Mouse (Mus musculus) MEL (cell line): ENCODE results near the gene Nrxn3. TPM values are rescaled to one million over a fixed set of nuclear protein-coding genes. Genes with fewer than 3 reads are reported as not detected.

Experiments
- DNase-seq: peaks from one replicate; pipeline ENCODE4 v3.0.0; 2011; ENCODE audit warnings: low read depth, low spot score
- H3K27ac ChIP-seq: 2 replicates; pipeline ENCODE4 v1.5.1; 2012; ENCODE audit warnings: low read depth, mild to moderate bottlenecking, control low read depth, low read length, moderate library complexity; ENCODE audit not compliant: control insufficient read depth
- H3K27me3 ChIP-seq, 2 experiments: fragments of 150-350 bp in 1 of 2; sonication (generic) in 1 of 2; 2 replicates each; pipeline ENCODE4 v1.6.1; 2012; ENCODE audit warnings: low read length in 2 of 2, mild to moderate bottlenecking in 2 of 2, improper control_type of control experiment in 1 of 2, moderate library complexity in 1 of 2; ENCODE audit not compliant: insufficient read depth in 2 of 2, control insufficient read depth in 1 of 2
- H3K36me3 ChIP-seq, 2 experiments: 2 replicates each; pipeline ENCODE4 v1.6.1; 2012 to 2014; ENCODE audit warnings: low read length in 2 of 2, improper control_type of control experiment in 1 of 2, inconsistent platforms in 1 of 2, mild to moderate bottlenecking in 1 of 2; ENCODE audit not compliant: insufficient read depth in 2 of 2, control insufficient read depth in 1 of 2
- H3K4me1 ChIP-seq, 2 experiments: fragments of 150-350 bp in 1 of 2; sonication (generic) in 1 of 2; 2 replicates each; pipeline ENCODE4 v1.6.1; 2012; ENCODE audit warnings: low read length in 2 of 2, improper control_type of control experiment in 1 of 2, mild to moderate bottlenecking in 1 of 2; ENCODE audit not compliant: insufficient read depth in 2 of 2, control insufficient read depth in 1 of 2
- H3K4me3 ChIP-seq, 2 experiments: fragments of 150-350 bp in 1 of 2; sonication (generic) in 1 of 2; 2 replicates each; pipeline ENCODE4 v1.5.1; 2012; ENCODE audit warnings: low read depth in 2 of 2, low read length in 2 of 2, mild to moderate bottlenecking in 2 of 2, moderate library complexity in 2 of 2, control low read depth in 1 of 2, improper control_type of control experiment in 1 of 2; ENCODE audit not compliant: control insufficient read depth in 1 of 2, insufficient read depth in 1 of 2
- H3K79me2 ChIP-seq: 2 replicates; pipeline ENCODE4 v1.6.1; 2012; ENCODE audit warnings: mild to moderate bottlenecking, low read length, moderate library complexity; ENCODE audit not compliant: control insufficient read depth, poor library complexity, insufficient read depth
- H3K9ac ChIP-seq: 2 replicates; pipeline ENCODE4 v1.6.1; 2012; ENCODE audit warnings: low read depth, mild to moderate bottlenecking, control low read depth, low read length, moderate library complexity; ENCODE audit not compliant: control insufficient read depth, poor library complexity, severe bottlenecking
- H3K9me3 ChIP-seq: fragments of 150-350 bp; sonication (generic); replicated peaks from 2 replicates; pipeline ENCODE4 v1.6.1; 2012; ENCODE audit warnings: mild to moderate bottlenecking, low read length, improper control_type of control experiment, moderate library complexity; ENCODE audit not compliant: insufficient read depth
- BHLHE40 ChIP-seq: IDR thresholded peaks from 2 replicates; pipeline ENCODE4 v1.6.1; 2012; ENCODE audit warnings: low read depth, mild to moderate bottlenecking, inconsistent platforms, low read length, improper control_type of control experiment, borderline replicate concordance
- CTCF ChIP-seq, 3 experiments: IDR thresholded peaks in 2 of 3; conservative IDR thresholded peaks in 1 of 3; 2 replicates each; pipeline ENCODE4 v1.5.1; 2011 to 2012; ENCODE audit warnings: low read length in 3 of 3, low read depth in 2 of 3, mild to moderate bottlenecking in 2 of 3, improper control_type of control experiment in 1 of 3, inconsistent platforms in 1 of 3, mixed read lengths in 1 of 3, moderate library complexity in 1 of 3; ENCODE audit not compliant: control insufficient read depth in 1 of 3, insufficient read depth in 1 of 3, poor library complexity in 1 of 3, severe bottlenecking in 1 of 3
- ELF1 ChIP-seq: IDR thresholded peaks from 2 replicates; pipeline ENCODE4 v1.6.1; 2014; ENCODE audit warnings: low read depth, mild to moderate bottlenecking, inconsistent platforms, low read length, improper control_type of control experiment, moderate library complexity
- GABPA ChIP-seq: IDR thresholded peaks from 2 replicates; pipeline ENCODE4 v1.6.1; 2012; ENCODE audit warnings: low read depth, mild to moderate bottlenecking, inconsistent platforms, low read length, improper control_type of control experiment, moderate library complexity
- HCFC1 ChIP-seq: IDR thresholded peaks from 2 replicates; pipeline ENCODE4 v1.6.1; 2012; ENCODE audit warnings: low read depth, mild to moderate bottlenecking, inconsistent platforms, low read length, improper control_type of control experiment, moderate library complexity
- MAZ ChIP-seq: IDR thresholded peaks from 2 replicates; pipeline ENCODE4 v1.6.1; 2012; ENCODE audit warnings: low read depth, mild to moderate bottlenecking, inconsistent platforms, low read length, improper control_type of control experiment
- MEF2A ChIP-seq: IDR thresholded peaks from 2 replicates; pipeline ENCODE4 v1.6.1; 2014; ENCODE audit warnings: low read depth, mild to moderate bottlenecking, inconsistent platforms, low read length, improper control_type of control experiment; ENCODE audit not compliant: poor library complexity, insufficient replicate concordance, severe bottlenecking; ENCODE audit errors: extremely low read depth
- MXI1 ChIP-seq: IDR thresholded peaks from 2 replicates; pipeline ENCODE4 v1.6.1; 2011; ENCODE audit warnings: mild to moderate bottlenecking, low read depth, low read length, improper control_type of control experiment
- MYC ChIP-seq: IDR thresholded peaks from 2 replicates; pipeline ENCODE4 v1.6.1; 2011; ENCODE audit warnings: low read depth, mild to moderate bottlenecking, low read length, improper control_type of control experiment, moderate library complexity
- POLR2A ChIP-seq, 2 experiments: IDR thresholded peaks; 2 replicates each; pipeline ENCODE4 v1.6.1; 2011 to 2012; ENCODE audit warnings: low read length in 2 of 2, mild to moderate bottlenecking in 2 of 2, control low read depth in 1 of 2, improper control_type of control experiment in 1 of 2, low read depth in 1 of 2, moderate library complexity in 1 of 2; ENCODE audit not compliant: control insufficient read depth in 1 of 2, insufficient read depth in 1 of 2, poor library complexity in 1 of 2
- POLR2AphosphoS2 ChIP-seq: IDR thresholded peaks from 2 replicates; pipeline ENCODE4 v1.6.1; 2011; ENCODE audit warnings: low read length, improper control_type of control experiment
- TAL1 ChIP-seq: IDR thresholded peaks from 2 replicates; pipeline ENCODE4 v1.6.1; 2012; ENCODE audit warnings: mild to moderate bottlenecking, inconsistent platforms, low read length, moderate library complexity, mixed read lengths
- TBP ChIP-seq: IDR thresholded peaks from 2 replicates; pipeline ENCODE4 v1.8.0; 2011; ENCODE audit warnings: low read depth, low read length, improper control_type of control experiment
- USF2 ChIP-seq, 2 experiments: IDR thresholded peaks; 2 replicates each; pipeline ENCODE4 v1.6.1; 2011 to 2012; ENCODE audit warnings: improper control_type of control experiment in 2 of 2, low read length in 2 of 2, borderline replicate concordance in 1 of 2, inconsistent platforms in 1 of 2, low read depth in 1 of 2, mild to moderate bottlenecking in 1 of 2; ENCODE audit not compliant: insufficient read depth in 1 of 2
- ZC3H11A ChIP-seq: IDR thresholded peaks from 2 replicates; pipeline ENCODE4 v1.6.1; 2012; ENCODE audit warnings: low read depth, mild to moderate bottlenecking, inconsistent platforms, low read length, improper control_type of control experiment
- ZKSCAN1 ChIP-seq: IDR thresholded peaks from 2 replicates; pipeline ENCODE4 v1.6.1; 2012; ENCODE audit warnings: low read depth, mild to moderate bottlenecking, inconsistent platforms, low read length, improper control_type of control experiment, moderate library complexity
- ZNF384 ChIP-seq: IDR thresholded peaks from 2 replicates; pipeline ENCODE4 v1.6.1; 2012; ENCODE audit warnings: low read depth, mild to moderate bottlenecking, inconsistent platforms, low read length, improper control_type of control experiment
- polyA plus RNA-seq, 2 experiments: library from polyadenylated mRNA; stranded (reverse) in 1 of 2; unstranded in 1 of 2; fragments of >175 nt in 1 of 2; fragments of >200 nt in 1 of 2; gene quantifications; 2 replicates each; pipeline versions ENCODE4 v1.2.1 to v1.2.4; 2012; ENCODE audit warnings: low replicate concordance in 2 of 2, low read depth in 1 of 2; ENCODE audit not compliant: insufficient read length in 2 of 2, insufficient read depth in 1 of 2, missing spikeins in 1 of 2
- total RNA-seq: library from RNA; depleted of rRNA; stranded (reverse); fragments of 300-350 nt; gene quantifications from 2 replicates; pipeline ENCODE4 v1.2.3, GENCODE M21; 2012

Nrxn3 gene
- total and polyA plus RNA-seq, 3 experiments, result not detected

DNA sequence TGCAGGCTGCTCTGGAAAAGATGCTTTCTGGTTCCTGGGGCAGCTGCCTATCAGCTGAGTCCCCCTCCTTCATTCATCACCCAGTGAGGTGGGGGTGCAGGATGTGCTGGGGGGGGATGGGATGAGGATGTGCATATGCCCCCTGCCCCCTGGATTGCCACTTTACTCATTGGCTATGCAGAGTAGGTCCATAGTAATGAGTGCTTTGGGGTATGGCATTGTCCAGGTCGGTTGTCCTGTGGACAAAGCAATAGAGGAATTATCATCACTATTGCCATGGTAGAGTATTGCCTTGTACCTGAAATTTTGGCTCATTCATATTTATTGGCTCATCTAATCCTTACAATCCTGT lies 79.0 kb downstream of the Nrxn3 start:
- Histone ChIP-seq H3K79me2 (no peaks in the 10 kb centered on the region), H3K4me1 (no peaks in the 10 kb centered on the region), H3K4me3 (no peak overlapping the region), H3K27ac (no peak overlapping the region), H3K9ac (no peak overlapping the region), H3K9me3 (no peaks in the 10 kb centered on the region), H3K36me3 (no peaks in the 10 kb centered on the region), H3K27me3 (no peaks in the 10 kb centered on the region)
- TF ChIP-seq BHLHE40 (no peak), HCFC1 (no peak), CTCF (IDR thresholded peaks at IDR 0.05 in 2 of 3, conservative IDR thresholded peaks at IDR 0.05 in 1 of 3; ENCODE audit: control insufficient read depth in 1 of 3, insufficient read depth in 1 of 3, low read depth in 2 of 3, low read length in 3 of 3, poor library complexity in 1 of 3, severe bottlenecking in 1 of 3) (no peak), USF2 (IDR thresholded peaks at IDR 0.05; ENCODE audit: borderline replicate concordance in 1 of 2, insufficient read depth in 1 of 2, low read depth in 1 of 2, low read length in 2 of 2) (no peak), GABPA (no peak), TAL1 (no peak), ZKSCAN1 (no peak), ZNF384 (no peak), MAZ (no peak), POLR2AphosphoS2 (no peak), POLR2A (IDR thresholded peaks at IDR 0.05; ENCODE audit: control insufficient read depth in 1 of 2, insufficient read depth in 1 of 2, low read depth in 1 of 2, low read length in 2 of 2, poor library complexity in 1 of 2) (no peak), TBP (no peak), ZC3H11A (no peak)
- no peak for DNase-seq

DNA sequence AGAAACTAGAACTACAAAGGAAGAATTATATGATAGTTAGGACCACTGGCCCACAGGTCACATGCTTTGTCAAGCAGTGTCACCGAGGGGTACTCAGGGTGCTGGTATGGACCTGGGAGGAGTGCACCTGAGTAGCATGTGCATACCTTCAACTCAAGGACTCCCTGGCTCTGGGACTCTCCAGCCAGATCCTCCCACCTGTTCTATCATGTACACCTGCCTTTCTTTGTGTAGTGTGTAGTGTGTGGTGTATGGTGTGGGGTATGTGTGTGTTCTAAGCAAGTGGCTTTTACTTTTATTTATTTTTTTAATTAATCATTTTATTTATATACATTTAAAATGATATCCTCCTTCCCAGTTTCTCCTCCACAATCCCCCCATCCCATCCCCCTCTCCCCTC lies 86.3 kb downstream of the Nrxn3 start:
- no peak overlapping the region for H3K4me3 ChIP-seq
- H3K79me2 ChIP-seq, result no peaks in the 10 kb centered on the region
- H3K36me3 ChIP-seq, result no peaks in the 10 kb centered on the region
- no peak overlapping the region for H3K27ac ChIP-seq
- H3K4me1 ChIP-seq, result no peaks in the 10 kb centered on the region
- H3K9me3 ChIP-seq, result no peaks in the 10 kb centered on the region
- H3K9ac ChIP-seq, result no peak overlapping the region
- DNase-seq, result no peak
- H3K27me3 ChIP-seq, result no peaks in the 10 kb centered on the region
- TF ChIP-seq GABPA, result no peak
- no peak for TF ChIP-seq TBP
- TF ChIP-seq MYC, result no peak
- no peak for TF ChIP-seq MXI1
- no peak for TF ChIP-seq MEF2A
- TF ChIP-seq CTCF (IDR thresholded peaks at IDR 0.05 in 2 of 3, conservative IDR thresholded peaks at IDR 0.05 in 1 of 3; ENCODE audit: control insufficient read depth in 1 of 3, insufficient read depth in 1 of 3, low read depth in 2 of 3, low read length in 3 of 3, poor library complexity in 1 of 3, severe bottlenecking in 1 of 3), result no peak
- no peak for TF ChIP-seq ELF1
